Mouse (Mus musculus): ENCODE measurements at regions not wholly inside any gene's neighbourhood (a gene's known extent, or its start where the extent isn't known, plus 50 kb on each side); places are given as distances from the start of the nearest gene placed in this dataset.

DNA sequence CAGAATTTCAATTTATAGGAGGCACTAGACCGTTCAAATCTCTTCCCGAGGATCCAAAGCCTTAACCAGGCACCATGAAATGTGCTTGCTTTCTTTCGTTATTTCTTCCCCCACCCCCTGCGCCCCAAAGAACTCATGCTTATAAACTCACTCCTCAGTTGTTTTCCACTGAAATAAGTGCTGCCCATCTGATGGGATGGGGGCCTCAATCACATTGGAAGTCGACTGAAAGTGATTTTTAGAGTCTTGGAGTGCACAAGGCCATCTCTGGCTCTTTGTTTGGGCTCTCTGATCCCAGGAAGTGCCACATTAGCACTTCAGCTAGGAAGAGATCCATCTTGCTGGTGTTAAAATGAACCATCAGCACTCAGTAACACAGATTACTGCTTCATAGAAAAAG, 484.3 kb downstream of the Nedd1 start:
- DNase-seq (ENCODE audit: low spot score) = no peak

DNA sequence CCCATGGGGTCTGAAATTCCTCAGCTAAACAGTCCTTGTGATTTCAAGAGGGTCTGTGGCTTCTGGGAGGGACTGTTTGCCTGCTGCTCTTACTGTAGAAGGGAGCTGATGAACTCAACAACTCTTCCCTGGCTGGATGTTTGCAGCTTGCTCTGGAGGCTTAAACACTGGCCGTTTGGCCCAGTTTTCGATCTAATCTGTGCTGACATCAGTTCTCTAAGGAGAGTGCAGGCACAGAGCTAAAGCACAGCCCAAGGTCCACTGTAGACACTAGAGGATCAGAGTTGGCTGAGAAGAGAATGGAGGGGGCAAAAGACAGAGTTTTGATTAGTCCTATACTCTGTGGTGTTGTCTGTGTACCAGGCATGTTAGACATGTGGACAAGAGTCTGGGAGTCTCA, 490.1 kb downstream of the Nedd1 start:
- no peak for DNase-seq (ENCODE audit: low spot score)

DNA sequence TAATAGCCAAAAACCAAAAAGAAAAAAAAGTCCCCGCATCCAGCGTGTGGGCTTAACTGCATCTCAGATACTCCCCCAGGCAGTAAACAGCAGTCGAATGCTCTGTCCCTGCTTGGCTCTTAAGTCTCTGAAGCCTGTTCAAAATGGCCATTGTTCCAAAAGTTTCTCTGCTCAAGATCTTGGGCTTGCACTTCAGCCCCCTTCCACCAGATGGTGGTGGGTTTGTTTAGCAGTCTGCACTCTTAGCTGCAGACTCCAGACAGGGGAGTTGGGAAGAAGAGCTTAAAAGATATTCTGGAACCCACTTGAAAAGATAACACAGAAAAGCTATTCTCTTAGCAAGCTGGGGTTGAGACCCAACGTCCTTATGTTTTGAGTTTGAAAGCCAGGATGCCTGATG, 496.4 kb downstream of the Nedd1 start:
- no peak for DNase-seq (ENCODE audit: low spot score)

DNA sequence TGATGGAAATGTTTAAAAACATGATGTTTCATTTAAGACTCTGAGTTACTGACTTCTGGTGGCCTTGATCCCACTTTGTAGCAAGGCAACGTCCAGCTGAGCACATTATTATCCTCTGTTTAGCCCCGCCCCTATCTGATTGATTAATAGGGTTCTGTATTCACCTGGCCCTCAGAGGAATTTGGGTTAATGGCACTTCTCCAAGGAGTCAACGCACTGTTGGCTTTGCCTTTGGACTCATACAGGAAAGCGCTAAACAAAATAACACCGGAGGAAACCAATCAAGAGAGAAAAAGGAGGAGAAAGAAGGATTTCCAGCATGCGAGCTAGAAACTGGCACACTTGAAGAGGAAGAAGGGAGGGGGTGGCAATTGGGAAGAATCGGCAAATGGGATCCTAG, 497.1 kb downstream of the Nedd1 start:
- no peak for DNase-seq (ENCODE audit: low spot score)

DNA sequence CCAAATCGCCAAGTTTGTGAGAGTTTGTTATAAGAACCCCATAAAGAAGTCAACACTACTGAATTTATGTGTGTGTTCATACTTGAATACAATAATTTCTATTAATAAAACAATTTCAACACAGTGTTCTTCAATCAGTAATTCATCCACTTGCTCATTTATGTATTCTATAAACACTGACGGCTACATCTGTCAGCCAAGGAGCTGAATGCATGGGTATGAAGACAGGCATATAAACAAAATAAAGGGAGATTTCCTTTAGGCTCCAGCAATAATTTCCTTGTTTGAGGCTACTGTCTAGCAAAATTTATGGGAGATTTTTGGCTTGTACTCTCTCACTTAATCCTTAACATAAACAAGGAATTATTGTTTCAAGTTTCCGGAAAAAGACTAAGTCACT, 502.9 kb downstream of the Nedd1 start:
- DNase-seq (ENCODE audit: low spot score) = no peak

DNA sequence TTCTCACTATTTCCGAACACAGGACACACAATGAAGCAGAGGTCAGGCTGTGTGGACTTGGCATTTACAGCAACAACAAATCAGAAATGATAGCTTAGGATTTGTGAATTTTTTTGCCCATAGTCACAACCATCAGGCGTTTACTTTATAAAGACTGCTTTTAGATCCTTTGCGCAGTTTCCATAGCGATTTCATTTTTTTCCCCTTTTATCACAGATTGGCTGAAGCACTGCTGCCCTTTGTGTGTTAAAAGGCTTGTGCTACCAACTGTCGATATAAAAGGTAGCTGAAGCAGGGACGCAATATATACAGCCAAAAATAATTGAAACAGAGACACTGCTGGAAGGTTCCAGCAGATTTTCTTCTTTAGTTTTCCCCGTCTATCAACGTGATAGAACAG, 551.4 kb downstream of the Nedd1 start:
- no peak for DNase-seq (ENCODE audit: low spot score)

DNA sequence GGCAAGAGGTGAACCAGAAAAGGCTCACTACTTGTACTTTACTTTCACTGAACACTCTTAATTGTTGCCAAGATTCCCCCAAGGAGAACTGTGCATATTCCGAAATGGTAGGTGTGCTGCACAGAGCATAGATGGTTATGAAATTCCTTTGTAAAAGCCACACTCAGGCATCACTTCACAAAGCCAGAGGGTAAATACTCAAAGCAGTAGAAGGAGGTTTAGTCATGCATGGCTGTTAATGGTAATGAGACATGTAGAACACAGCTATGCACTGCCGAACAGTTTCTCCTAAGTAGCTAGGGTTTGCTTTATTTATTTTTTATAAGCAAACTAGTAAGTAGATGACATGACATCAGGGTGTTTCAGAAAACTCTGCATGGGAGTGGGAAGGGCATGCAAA, 556.2 kb downstream of the Nedd1 start:
- no peak for DNase-seq (ENCODE audit: low spot score)

DNA sequence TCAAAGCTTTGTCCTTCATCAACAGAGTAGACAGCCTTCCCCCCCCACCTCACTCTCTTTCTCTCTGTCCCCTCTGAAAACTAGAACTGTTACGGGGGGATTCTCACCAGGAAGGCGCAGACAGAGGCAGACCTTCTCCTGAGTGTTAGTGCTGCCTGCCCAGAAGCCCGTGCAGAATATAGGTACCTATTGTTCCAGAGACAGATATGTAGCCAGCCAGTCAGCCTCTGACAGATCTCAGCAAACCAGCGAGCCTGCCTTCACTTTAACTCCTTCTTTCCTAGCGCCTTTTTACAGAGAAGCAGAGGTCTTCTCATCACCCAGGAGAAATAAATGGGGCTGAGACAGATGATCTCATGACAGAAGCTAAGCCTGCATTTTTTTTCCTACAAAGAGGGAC, 557.2 kb downstream of the Nedd1 start:
- no peak for DNase-seq (ENCODE audit: low spot score)

DNA sequence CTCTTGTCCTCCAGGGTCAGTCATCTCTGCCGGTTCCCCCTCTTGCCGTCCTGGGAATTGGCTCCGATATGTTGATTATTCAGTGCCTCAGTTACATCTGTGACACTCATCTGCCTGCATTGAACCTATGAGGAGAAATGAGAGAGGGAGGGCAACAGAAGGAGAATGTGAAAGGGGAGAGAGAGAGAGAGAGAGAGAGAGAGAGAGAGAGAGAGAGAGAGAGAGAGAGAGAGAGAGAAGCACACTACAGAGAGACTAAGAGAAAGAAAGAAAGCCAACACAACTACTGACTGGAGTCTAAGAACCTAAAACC, 557.6 kb downstream of the Nedd1 start:
- no peak for DNase-seq (ENCODE audit: low spot score)

DNA sequence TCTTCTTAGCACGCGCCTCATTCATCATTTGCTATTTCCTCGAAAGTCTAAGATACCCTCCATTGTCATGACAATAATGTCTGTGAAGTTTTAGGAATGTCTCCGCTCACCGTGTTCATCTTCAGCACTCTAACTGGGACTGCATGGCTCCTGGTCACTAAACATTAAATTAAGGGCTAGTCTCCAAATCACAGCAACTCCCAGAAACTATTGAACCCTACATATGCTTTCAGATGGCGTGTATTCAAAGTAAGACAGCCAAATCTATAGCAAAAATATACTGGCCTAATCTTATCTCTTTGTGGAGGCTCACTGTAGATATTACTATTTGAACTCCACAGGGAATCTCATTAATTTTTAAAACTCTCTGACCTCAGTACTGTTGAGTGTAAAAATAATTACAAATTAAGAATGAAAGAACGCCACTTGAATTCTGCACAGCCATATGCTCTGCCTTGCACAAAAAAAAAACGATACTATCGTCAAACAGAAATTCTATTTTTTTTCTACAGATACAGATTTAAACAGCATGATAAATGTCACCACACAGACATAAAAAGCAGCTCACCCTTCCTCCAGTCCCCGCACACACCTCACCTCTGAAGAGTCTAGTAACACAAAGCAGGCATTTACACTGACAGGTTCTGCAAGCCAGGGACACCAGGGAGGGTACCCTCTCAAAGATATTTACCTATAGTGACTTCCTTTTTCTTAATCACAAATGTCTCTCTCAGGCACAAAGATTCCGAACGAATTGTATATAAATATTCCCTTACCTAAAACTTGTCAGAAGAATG, 558.2 kb downstream of the Nedd1 start:
- DNase-seq (ENCODE audit: low spot score) = no peak

DNA sequence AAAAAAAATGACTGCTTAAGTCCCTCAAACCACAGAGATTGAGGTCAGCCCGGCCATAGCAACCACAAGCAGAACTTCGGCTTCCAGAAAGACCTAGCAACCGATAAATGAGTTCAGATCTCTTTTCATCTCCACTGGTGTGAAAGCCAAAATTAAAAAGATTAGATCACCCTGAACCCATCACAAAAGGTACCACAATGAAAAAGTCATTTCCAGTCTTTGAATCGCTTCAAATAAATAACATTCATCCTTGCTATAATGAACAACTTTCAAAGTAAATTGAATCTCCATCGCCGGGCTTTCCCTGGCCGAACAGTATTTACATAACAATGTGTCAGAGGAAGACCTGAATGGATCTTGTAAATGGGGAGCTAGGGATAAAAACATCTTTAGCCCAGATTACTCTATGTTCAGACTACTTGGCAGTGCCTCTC, 559.1 kb downstream of the Nedd1 start:
- no peak for DNase-seq (ENCODE audit: low spot score)

DNA sequence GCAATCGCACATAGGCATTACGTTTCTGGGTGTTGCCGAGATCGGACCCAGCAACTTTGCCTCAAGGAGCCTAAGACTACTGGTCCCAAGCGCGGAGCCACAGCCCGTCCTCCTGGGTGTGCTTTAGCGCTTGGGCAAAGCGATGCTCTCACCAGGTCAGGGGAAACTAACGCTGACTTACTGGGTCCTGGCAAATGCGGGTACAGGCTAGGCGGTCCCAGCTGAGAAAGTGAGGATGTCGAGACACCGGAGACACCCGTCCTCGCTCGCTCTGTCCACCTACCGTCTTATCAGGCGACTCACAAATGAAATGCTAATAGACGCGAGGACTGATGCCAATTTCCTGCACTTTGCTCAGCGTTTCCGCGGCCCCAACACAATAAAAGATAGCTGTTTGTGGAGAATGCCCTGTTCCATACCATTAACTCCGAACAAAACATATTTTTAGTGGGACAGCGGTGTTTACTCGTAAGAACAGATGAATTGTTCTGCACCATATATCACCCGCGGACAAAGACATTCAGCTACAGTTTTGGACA, 559.7 kb downstream of the Nedd1 start:
- no peak for DNase-seq (ENCODE audit: low spot score)

DNA sequence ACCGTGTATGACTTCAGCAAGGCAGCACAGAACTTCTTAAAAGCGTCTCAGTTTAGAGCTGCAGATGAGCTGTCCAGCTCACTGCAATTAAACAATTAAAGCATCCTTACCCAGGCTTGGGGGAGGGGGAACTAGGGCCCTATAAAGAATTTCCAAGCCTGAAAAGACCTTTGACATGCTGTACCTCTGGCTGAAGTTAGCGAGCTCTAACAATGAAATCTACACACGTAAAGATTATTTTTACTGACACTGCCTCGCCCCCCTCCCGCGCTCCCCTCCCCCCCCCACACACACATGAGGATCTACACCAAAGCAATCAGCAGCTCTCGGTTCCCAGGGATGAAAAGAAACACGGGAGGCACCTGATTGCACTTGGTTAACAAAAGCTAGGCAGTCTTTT, 560.7 kb downstream of the Nedd1 start:
- no peak for DNase-seq (ENCODE audit: low spot score)

DNA sequence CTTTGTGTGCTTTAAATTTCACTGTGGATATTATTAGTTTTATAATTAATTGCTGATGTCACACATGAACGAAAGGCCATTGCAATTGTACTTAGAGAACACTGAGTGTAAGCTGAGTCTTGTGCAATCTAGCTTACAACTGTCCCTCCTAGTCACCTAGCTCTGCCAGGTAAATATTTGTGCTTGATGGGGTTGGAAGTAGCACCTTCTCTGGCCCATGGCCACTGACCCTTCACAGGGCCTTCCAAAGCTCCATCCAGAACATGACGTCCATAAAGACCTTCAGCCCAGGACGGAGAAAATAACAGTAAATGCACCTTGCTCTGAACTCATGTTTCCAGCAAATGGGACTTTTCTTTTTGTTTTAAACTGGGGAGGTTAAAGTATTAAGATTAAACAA, 576.0 kb downstream of the Nedd1 start:
- DNase-seq (ENCODE audit: low spot score) = no peak

DNA sequence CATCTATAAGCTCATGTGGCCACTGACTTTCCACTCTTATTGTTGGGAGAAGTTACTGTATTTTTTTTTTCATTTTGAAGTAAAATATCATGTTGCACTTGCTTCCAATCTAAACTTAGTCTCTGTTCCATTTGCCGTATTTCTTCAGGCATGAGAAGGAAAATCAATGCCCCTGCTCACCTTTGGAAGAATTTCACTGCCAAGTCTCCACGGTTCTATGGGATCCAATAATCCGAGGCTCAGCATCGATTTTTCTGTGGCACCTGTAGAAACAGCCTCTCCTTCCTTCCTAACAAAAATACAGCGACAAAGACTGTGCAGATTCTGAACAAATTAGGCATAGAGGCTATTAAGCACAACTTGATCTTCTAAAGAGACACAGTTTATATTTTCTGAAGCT, 586.7 kb downstream of the Nedd1 start:
- no peak for DNase-seq (ENCODE audit: low spot score)

DNA sequence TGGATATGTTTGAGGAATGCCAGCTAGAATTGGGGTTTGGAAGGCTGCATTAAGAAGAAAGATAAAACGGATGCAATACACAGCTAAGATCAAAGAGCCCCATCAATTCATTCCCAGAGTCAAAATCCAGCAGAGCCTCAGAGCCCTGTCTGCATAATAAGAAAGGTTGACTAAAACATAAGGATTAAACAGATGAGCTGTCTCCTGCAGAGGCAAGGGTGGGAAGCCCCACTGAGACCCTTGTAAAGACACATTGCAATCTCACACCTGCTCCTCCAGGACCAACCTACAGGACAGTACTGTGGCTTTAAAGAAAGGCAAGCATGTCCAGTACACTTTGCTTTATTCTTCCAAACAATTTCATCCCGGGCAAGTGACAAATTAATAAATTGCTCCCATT, 609.4 kb downstream of the Nedd1 start:
- no peak for DNase-seq (ENCODE audit: low spot score)

DNA sequence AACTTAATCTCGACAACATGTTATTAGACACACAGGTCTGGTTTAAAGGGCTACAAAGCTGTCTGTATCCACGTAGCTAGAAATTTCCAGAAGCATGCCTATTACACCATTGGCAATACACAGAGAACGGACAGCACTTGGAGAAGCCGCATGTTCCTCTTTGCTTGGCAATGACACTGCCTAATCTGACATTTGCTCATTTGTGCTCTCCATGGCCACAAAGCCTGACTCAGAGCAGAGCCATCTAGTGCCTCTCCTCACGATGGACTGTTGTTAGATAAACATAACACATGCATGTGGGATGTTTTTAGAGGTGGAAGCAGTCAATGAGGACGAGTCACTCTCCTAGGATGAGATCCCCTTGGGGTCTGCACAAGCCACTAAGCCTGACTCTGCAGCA, 615.9 kb downstream of the Nedd1 start:
- no peak for DNase-seq (ENCODE audit: low spot score)

DNA sequence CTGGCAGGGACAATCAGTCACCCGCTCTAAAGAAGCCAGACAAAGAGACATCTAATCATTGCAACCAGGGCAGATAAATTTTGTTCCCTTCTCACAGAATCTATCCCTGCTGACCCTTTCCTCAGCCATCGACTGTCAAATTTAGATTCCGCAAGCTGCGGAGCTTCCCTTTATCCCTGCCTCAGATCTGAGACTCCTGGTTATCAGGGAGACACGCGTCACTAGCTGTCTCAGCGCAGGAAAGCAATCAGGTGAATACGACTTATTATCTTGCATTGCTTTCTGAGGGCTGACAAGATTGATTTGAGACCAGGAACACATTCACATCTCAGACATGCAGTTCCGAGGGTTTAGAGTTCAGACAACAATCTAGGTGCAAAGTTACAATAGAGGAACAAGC, 618.3 kb downstream of the Nedd1 start:
- no peak for DNase-seq (ENCODE audit: low spot score)

DNA sequence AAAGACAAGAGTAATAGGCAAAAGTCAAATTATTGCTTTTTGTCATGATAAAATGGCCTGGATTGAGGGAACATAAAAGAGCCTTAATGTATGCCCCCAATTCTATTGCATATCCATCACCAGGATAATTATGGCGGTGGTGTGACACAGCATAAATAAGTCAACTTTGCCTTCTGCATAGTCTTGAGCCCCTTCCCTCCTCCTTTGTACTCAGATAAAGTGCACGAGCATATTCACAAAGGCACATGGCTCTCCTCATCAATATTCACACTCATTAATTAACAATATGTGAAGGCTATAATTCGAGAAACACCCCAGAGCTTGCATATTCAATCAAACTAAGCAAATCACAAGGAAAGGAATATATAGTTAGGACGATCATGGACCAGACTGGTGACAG, 619.5 kb downstream of the Nedd1 start:
- DNase-seq (ENCODE audit: low spot score) = no peak

DNA sequence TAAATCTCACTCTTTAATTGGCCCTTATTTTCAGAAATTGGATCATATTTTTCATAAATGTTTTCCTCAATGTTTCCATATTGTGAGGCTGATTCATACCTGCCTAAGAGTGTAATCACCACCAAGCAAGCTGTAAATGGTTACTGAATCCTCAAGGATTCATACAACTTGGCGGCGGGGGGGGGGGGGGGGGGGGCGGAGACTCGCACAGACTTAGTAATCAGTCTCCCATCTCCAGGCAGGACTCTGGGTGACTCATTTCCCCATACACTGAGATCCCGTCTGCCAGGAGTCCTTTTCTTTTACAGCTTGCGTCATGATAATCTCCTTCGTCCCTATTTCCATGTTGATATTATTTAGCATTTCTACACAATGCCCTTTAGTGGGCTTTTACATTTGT, 624.7 kb downstream of the Nedd1 start:
- DNase-seq (ENCODE audit: low spot score) = no peak

DNA sequence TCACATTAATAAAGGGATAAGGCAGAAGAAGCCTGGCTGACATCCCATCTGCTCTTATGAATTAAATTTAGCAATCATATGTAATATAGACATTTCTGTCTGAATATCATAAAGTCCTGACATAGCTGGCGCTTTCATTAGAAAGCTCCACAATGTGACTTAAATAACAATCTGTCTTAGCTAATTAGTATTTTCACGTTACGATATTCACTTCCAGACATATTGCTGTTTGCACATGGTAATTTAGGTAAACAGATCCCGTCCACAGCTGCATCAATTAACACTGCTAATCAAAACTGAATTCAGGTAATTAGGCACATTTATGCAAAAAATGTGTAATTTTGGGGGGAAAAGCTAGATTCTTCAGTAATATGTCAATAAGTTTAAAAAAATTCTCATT, 625.1 kb downstream of the Nedd1 start:
- DNase-seq (ENCODE audit: low spot score) = no peak

DNA sequence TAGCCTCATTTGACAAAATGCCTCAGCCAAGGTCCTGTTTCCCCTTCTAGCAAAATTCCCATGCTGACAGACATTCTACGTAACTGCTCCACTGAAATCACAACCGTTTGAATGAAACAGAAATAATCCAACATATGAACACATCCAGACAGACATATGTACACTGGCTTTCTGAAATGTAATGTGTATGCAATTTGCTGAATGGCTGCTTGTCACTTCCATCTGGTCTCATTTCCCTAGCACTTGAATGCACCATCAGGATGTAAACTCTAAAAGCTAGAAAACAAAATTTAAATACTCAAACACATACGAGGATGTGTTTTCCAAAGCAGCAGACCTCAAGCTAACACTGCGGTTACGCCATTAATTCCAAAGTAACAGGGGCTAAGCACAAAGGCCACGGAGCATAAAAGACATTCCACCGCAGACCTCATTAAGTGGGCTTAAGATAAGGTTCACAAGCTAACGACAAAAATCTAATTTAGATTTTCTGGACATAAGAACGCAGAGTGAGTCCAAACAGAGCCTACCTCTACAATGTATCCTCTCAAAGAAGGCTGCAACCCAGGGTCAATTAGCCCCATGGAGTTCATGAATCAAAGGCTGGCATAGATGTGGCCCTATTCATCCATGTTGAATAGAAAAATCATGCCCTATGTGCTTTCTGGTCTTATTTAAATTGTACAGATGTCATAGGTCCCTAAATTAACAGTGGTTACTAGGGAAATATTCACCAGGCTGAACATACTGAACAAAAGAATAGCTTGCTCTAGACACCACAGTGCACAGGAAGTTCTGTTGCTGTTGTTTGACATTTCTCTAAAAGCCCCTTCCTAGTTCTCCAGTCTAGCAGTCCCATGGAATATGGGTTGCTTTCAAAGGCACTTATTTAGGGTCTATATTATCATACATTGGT, 630.5 kb downstream of the Nedd1 start:
- no peak for DNase-seq (ENCODE audit: low spot score)

DNA sequence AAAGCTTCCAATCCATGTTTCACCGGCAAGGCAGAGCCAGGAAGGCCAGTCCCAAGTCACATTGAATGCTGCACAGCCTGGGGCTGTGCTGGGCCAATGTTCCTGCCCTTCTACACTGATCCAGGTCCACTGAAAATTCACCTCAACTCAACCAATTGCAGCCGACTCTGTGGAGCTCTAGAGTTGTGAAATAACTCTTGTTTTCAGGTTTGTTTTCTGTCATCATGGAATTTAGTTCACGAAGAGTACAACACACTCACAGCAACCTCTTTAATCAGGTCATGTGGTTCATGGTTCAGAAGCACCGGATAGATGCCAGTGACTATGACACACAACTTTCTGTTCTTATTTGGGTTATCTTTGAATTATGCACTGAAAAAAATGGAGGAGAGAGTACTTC, 640.1 kb downstream of the Nedd1 start:
- no peak for DNase-seq (ENCODE audit: low spot score)
